Mouse (Mus musculus) liver, adult 2 months (tissue): ENCODE data around the gene Coq6.

ENCODE experiments used
- CTCF ChIP-seq: fragments of 200-500 bp; IDR thresholded peaks from 2 replicates; pipeline ENCODE4 v1.5.1; 2011; ENCODE audit warnings: low read depth, low read length, control low read depth
- POLR2A ChIP-seq: fragments of 200-500 bp; IDR thresholded peaks from 2 replicates; pipeline ENCODE4 v1.6.1; 2011; ENCODE audit warnings: low read length, control low read depth; ENCODE audit not compliant: insufficient read depth; ENCODE audit errors: extremely low read depth

DNA sequence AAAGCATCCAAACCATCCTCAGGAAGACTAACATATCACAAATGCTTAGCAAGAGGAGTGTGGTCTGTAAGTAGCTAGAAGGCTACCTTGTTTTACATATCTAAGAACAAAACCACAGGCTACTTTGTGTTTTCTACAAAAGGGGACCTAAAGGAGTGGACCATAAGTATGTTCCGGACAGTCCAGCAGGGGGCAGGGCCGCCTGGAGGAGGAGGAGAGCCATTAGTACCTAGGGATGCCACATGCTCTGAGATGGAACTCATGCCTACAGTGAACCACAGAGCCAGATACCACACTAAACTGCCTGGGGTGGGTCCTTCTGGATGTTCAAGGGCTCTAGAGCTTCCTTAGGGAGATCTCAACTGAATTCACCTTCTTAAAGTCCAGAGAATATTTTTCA is 14.3 kb upstream of the Coq6 start:
- TF ChIP-seq POLR2A (no peak), CTCF (peak; percentile 80)
